Mouse (Mus musculus): ENCODE data around the gene Xcl1. TPM values are rescaled to one million over a fixed set of nuclear protein-coding genes. Genes with fewer than 3 reads are reported as not detected.

Gene Xcl1
- total and polyA plus RNA-seq, 3 experiments: not detected

- Histone ChIP-seq H3K27ac (ENCODE audit: control insufficient read depth, low read depth, low read length) (no peak overlapping the region), H3K27me3 (ENCODE audit: control insufficient read depth in 1 of 2, insufficient read depth in 2 of 2, low read length in 2 of 2) (no peaks in the 10 kb centered on the region), H3K36me3 (ENCODE audit: control insufficient read depth in 1 of 2, insufficient read depth in 2 of 2, low read length in 2 of 2) (no peaks in the 10 kb centered on the region), H3K9ac (ENCODE audit: control insufficient read depth, low read depth, low read length, poor library complexity, severe bottlenecking) (no peak overlapping the region), H3K4me1 (ENCODE audit: control insufficient read depth in 1 of 2, insufficient read depth in 2 of 2, low read length in 2 of 2) (no peaks in the 10 kb centered on the region), H3K79me2 (ENCODE audit: control insufficient read depth, insufficient read depth, low read length, poor library complexity) (no peaks in the 10 kb centered on the region), H3K9me3 (replicated peaks; ENCODE audit: insufficient read depth, low read length) (no peaks in the 10 kb centered on the region), H3K4me3 (ENCODE audit: control insufficient read depth in 1 of 2, insufficient read depth in 1 of 2, low read depth in 2 of 2, low read length in 2 of 2) (no peak overlapping the region)
- TF ChIP-seq MAX (IDR thresholded peaks at IDR 0.05; ENCODE audit: low read length) (no peak), POLR2AphosphoS2 (IDR thresholded peaks at IDR 0.05; ENCODE audit: low read length) (no peak), CHD2 (IDR thresholded peaks at IDR 0.05; ENCODE audit: low read length) (no peak)
- DNase-seq (ENCODE audit: low read depth, low spot score): no peak
Measured at GRCm38 (mm10) chr1:164955452-164956196, 20.3 kb upstream of the Xcl1 start.

GRCm38 (mm10) chr1:164953574-164953973 is 18.2 kb upstream of the Xcl1 start:
- Histone ChIP-seq H3K9me3 (replicated peaks; ENCODE audit: insufficient read depth, low read length) (no peaks in the 10 kb centered on the region), H3K36me3 (ENCODE audit: control insufficient read depth in 1 of 2, insufficient read depth in 2 of 2, low read length in 2 of 2) (no peaks in the 10 kb centered on the region), H3K4me1 (ENCODE audit: control insufficient read depth in 1 of 2, insufficient read depth in 2 of 2, low read length in 2 of 2) (no peaks in the 10 kb centered on the region), H3K27ac (ENCODE audit: control insufficient read depth, low read depth, low read length) (no peak overlapping the region), H3K4me3 (ENCODE audit: control insufficient read depth in 1 of 2, insufficient read depth in 1 of 2, low read depth in 2 of 2, low read length in 2 of 2) (no peak overlapping the region), H3K27me3 (ENCODE audit: control insufficient read depth in 1 of 2, insufficient read depth in 2 of 2, low read length in 2 of 2) (no peaks in the 10 kb centered on the region), H3K79me2 (ENCODE audit: control insufficient read depth, insufficient read depth, low read length, poor library complexity) (no peaks in the 10 kb centered on the region), H3K9ac (ENCODE audit: control insufficient read depth, low read depth, low read length, poor library complexity, severe bottlenecking) (no peak overlapping the region)
- no peak for TF ChIP-seq ZMIZ1 (IDR thresholded peaks at IDR 0.05; ENCODE audit: low read depth, low read length)
- TF ChIP-seq SMC3 (IDR thresholded peaks at IDR 0.05; ENCODE audit: low read depth, low read length): no peak
- TF ChIP-seq POLR2AphosphoS5 (IDR thresholded peaks at IDR 0.05; ENCODE audit: borderline replicate concordance, low read depth, low read length): no peak
- TF ChIP-seq CTCF (IDR thresholded peaks at IDR 0.05 in 2 of 3, conservative IDR thresholded peaks at IDR 0.05 in 1 of 3; ENCODE audit: control insufficient read depth in 1 of 3, insufficient read depth in 1 of 3, low read depth in 2 of 3, low read length in 3 of 3, poor library complexity in 1 of 3, severe bottlenecking in 1 of 3): no peak
- TF ChIP-seq HCFC1 (IDR thresholded peaks at IDR 0.05; ENCODE audit: low read depth, low read length): no peak
- no peak for TF ChIP-seq USF1 (IDR thresholded peaks at IDR 0.05; ENCODE audit: low read depth, low read length)
- no peak for TF ChIP-seq JUND (IDR thresholded peaks at IDR 0.05; ENCODE audit: low read depth, low read length)
- no peak for TF ChIP-seq MAFK (IDR thresholded peaks at IDR 0.05; ENCODE audit: borderline replicate concordance, low read depth, low read length)
- TF ChIP-seq NRF1 (IDR thresholded peaks at IDR 0.05; ENCODE audit: insufficient read depth, low read depth, low read length, poor library complexity, severe bottlenecking): no peak
- TF ChIP-seq ZNF384 (IDR thresholded peaks at IDR 0.05; ENCODE audit: low read depth, low read length): no peak
- TF ChIP-seq CHD2 (IDR thresholded peaks at IDR 0.05; ENCODE audit: low read length): no peak
- TF ChIP-seq BHLHE40 (IDR thresholded peaks at IDR 0.05; ENCODE audit: borderline replicate concordance, low read depth, low read length): no peak
- TF ChIP-seq TAL1 (IDR thresholded peaks at IDR 0.05; ENCODE audit: low read length): no peak
- DNase-seq (ENCODE audit: low read depth, low spot score): no peak

Data from MEL (cell line).